Mouse (Mus musculus): ENCODE measurements at regions not wholly inside any gene's neighbourhood (a gene's known extent, or its start where the extent isn't known, plus 50 kb on each side); places are given as distances from the start of the nearest gene placed in this dataset.

- TF ChIP-seq CTCF (IDR thresholded peaks at IDR 0.05; ENCODE audit: borderline replicate concordance, insufficient read depth, low read depth, low read length), result no peak
- TF ChIP-seq POLR2A (IDR thresholded peaks at IDR 0.05; ENCODE audit: borderline replicate concordance, insufficient read depth, low read length), result no peak
These were observed 693.7 kb downstream of the Stpg2 start for GRCm38 (mm10) chr3:139899213-139899612.

All from cerebellum, adult 2 months (tissue).